Mouse (Mus musculus) embryonic fibroblast, embryonic 13.5 days (primary cell): Measurements from ENCODE around the gene Cog1.

Experiments
- CTCF ChIP-seq: IDR thresholded peaks from 2 replicates; pipeline ENCODE4 v1.5.1; 2011; ENCODE audit warnings: mild to moderate bottlenecking, control low read depth, low read length, moderate library complexity, borderline replicate concordance; ENCODE audit not compliant: insufficient read depth
- POLR2A ChIP-seq: IDR thresholded peaks from 2 replicates; pipeline ENCODE4 v1.6.1; 2011; ENCODE audit warnings: low read depth, mild to moderate bottlenecking, control low read depth, low read length, moderate library complexity

DNA sequence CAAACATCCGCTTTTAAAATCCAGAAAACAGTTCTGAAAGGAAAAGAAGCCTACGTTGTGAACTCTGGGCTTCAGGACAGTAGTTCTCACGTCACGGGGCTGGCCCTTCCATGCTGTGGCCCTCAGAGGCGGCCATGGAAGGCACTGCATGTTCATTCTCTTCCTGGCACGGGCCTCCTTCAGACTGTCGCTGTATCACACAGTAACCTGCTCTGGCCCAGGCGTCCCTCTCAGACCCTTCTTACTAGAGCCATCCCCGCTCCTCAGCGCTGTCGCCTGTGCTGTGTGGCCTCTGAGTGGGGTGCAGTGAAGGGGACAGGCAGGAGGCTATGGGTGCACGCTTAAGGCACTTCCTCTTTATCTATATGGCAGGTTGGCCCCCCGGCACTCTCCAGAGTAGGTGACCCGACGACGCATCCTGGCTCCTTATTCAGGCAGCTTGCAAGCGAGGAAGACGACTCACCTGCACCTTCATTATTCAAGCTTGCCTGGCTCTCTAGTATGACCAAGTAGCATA lies 12.9 kb downstream of the Cog1 start:
- TF ChIP-seq CTCF = no peak
- no peak for TF ChIP-seq POLR2A
